Mouse (Mus musculus): ENCODE results near the gene Zfp322a.
A peak's percentile ranks its signal among the peaks of the same experiment; 100 is the strongest.

GRCm38 (mm10) chr13:23400771-23401682 is 32.0 kb upstream of the Zfp322a start:
- no peak for TF ChIP-seq POLR2A (IDR thresholded peaks at IDR 0.05; ENCODE audit: control insufficient read depth in 1 of 2, insufficient read depth in 1 of 2, low read depth in 1 of 2, low read length in 2 of 2, poor library complexity in 1 of 2)
- no peak for TF ChIP-seq EP300 (IDR thresholded peaks at IDR 0.05; ENCODE audit: low read depth in 1 of 2, low read length in 2 of 2)
- TF ChIP-seq RAD21 (IDR thresholded peaks at IDR 0.05; ENCODE audit: low read depth, low read length): no peak
- TF ChIP-seq ZC3H11A (IDR thresholded peaks at IDR 0.05; ENCODE audit: low read depth, low read length): no peak
- TF ChIP-seq MAFK (IDR thresholded peaks at IDR 0.05; ENCODE audit: borderline replicate concordance, low read depth, low read length): peak; percentile 91; the same call in 1 of the 2 replicates
- TF ChIP-seq GATA1 (IDR thresholded peaks at IDR 0.05; ENCODE audit: low read depth, low read length): no peak; the same call in 1 of the 2 replicates
